Mouse (Mus musculus) CH12.LX (cell line): ENCODE results near the gene Eif4e. TPM values are rescaled to one million over a fixed set of nuclear protein-coding genes. Genes with fewer than 3 reads are reported as not detected.

Experiments used
- DNase-seq: peaks from one replicate; pipeline ENCODE4 v3.0.0-alpha.2; 2013; ENCODE audit errors: extremely low read depth
- H3K27ac ChIP-seq: 2 replicates; pipeline ENCODE4 v1.5.1; 2012; ENCODE audit warnings: low read depth, mild to moderate bottlenecking, control low read depth, moderate library complexity; ENCODE audit not compliant: insufficient read depth
- H3K27me3 ChIP-seq: replicated peaks from 2 replicates; pipeline ENCODE3; 2012; ENCODE audit warnings: inconsistent platforms
- H3K36me3 ChIP-seq, 2 experiments: replicated peaks in 1 of 2; 2 replicates each; pipeline versions ENCODE3 to v1.6.1; 2012; ENCODE audit warnings: inconsistent platforms in 1 of 2, low read length in 1 of 2, mild to moderate bottlenecking in 1 of 2, mixed read lengths in 1 of 2, moderate library complexity in 1 of 2; ENCODE audit not compliant: control insufficient read depth in 1 of 2, insufficient read depth in 1 of 2
- H3K4me1 ChIP-seq, 2 experiments: 2 replicates each; pipeline ENCODE4 v1.6.1; 2012; ENCODE audit warnings: inconsistent platforms in 1 of 2, moderate library complexity in 1 of 2; ENCODE audit not compliant: insufficient read depth in 2 of 2, control insufficient read depth in 1 of 2
- H3K4me2 ChIP-seq: 2 replicates; pipeline ENCODE4 v1.6.1; 2012; ENCODE audit warnings: low read depth, mild to moderate bottlenecking, control low read depth; ENCODE audit not compliant: poor library complexity, insufficient read depth, severe bottlenecking
- H3K4me3 ChIP-seq, 3 experiments: fragments of 150-350 bp in 1 of 3; sonication (generic) in 1 of 3; replicated peaks in 1 of 3; 2 replicates each; pipeline versions ENCODE3 to v1.5.1; 2011 to 2012; ENCODE audit warnings: low read depth in 2 of 3, low read length in 2 of 3, mild to moderate bottlenecking in 2 of 3, moderate library complexity in 2 of 3, control low read depth in 1 of 3, improper control_type of control experiment in 1 of 3, inconsistent platforms in 1 of 3, mixed read lengths in 1 of 3; ENCODE audit not compliant: poor library complexity in 1 of 3
- H3K79me2 ChIP-seq: replicated peaks from 2 replicates; pipeline ENCODE4 v1.6.1; 2012; ENCODE audit warnings: mild to moderate bottlenecking, moderate library complexity; ENCODE audit not compliant: control insufficient read depth, poor library complexity, insufficient read depth, severe bottlenecking; ENCODE audit errors: extremely low read depth
- H3K9ac ChIP-seq: 2 replicates; pipeline ENCODE4 v1.6.1; 2012; ENCODE audit warnings: low read depth, mild to moderate bottlenecking, control low read depth, moderate library complexity; ENCODE audit not compliant: insufficient read depth
- H3K9me3 ChIP-seq: replicated peaks from 2 replicates; pipeline ENCODE3; 2012; ENCODE audit warnings: low read length, inconsistent platforms, mixed read lengths
- CHD1 ChIP-seq: IDR thresholded peaks from 2 replicates; pipeline ENCODE4 v1.6.1; 2012; ENCODE audit warnings: low read depth, low read length, improper control_type of control experiment, inconsistent platforms
- CHD2 ChIP-seq: IDR thresholded peaks from 2 replicates; pipeline ENCODE4 v1.6.1; 2011; ENCODE audit warnings: low read length, improper control_type of control experiment
- CTCF ChIP-seq, 2 experiments: IDR thresholded peaks in 1 of 2; conservative IDR thresholded peaks in 1 of 2; 2 replicates each; pipeline ENCODE4 v1.5.1; 2011 to 2012; ENCODE audit warnings: low read depth in 2 of 2, low read length in 2 of 2, improper control_type of control experiment in 1 of 2, inconsistent platforms in 1 of 2, mild to moderate bottlenecking in 1 of 2, moderate library complexity in 1 of 2
- E2F4 ChIP-seq: IDR thresholded peaks from 2 replicates; pipeline ENCODE4 v1.6.1; 2011; ENCODE audit warnings: low read depth, low read length, improper control_type of control experiment; ENCODE audit not compliant: insufficient replicate concordance
- GABPA ChIP-seq: IDR thresholded peaks from 2 replicates; pipeline ENCODE4 v1.6.1; 2012; ENCODE audit warnings: low read depth, low read length, improper control_type of control experiment, inconsistent platforms; ENCODE audit not compliant: insufficient replicate concordance
- HCFC1 ChIP-seq: IDR thresholded peaks from 2 replicates; pipeline ENCODE4 v1.6.1; 2012; ENCODE audit warnings: low read depth, mild to moderate bottlenecking, inconsistent platforms, low read length, improper control_type of control experiment
- JUND ChIP-seq: conservative IDR thresholded peaks from 2 replicates; pipeline ENCODE4 v1.6.1; 2011; ENCODE audit warnings: low read depth, low read length, improper control_type of control experiment
- KAT2A ChIP-seq: IDR thresholded peaks from 2 replicates; pipeline ENCODE4 v1.6.1; 2012; ENCODE audit warnings: low read length, improper control_type of control experiment, inconsistent platforms; ENCODE audit not compliant: insufficient replicate concordance
- MAX ChIP-seq: IDR thresholded peaks from 2 replicates; pipeline ENCODE4 v1.6.1; 2011; ENCODE audit warnings: low read length, improper control_type of control experiment
- MAZ ChIP-seq: IDR thresholded peaks from 2 replicates; pipeline ENCODE4 v1.6.1; 2012; ENCODE audit warnings: low read depth, mild to moderate bottlenecking, inconsistent platforms, low read length, improper control_type of control experiment, moderate library complexity
- NELFE ChIP-seq: IDR thresholded peaks from 2 replicates; pipeline ENCODE4 v1.6.1; 2011; ENCODE audit warnings: low read depth, low read length, improper control_type of control experiment
- NRF1 ChIP-seq: IDR thresholded peaks from 2 replicates; pipeline ENCODE4 v1.6.1; 2014; ENCODE audit warnings: low read depth, mild to moderate bottlenecking, inconsistent platforms, low read length, improper control_type of control experiment, moderate library complexity
- PAX5 ChIP-seq: IDR thresholded peaks from 2 replicates; pipeline ENCODE4 v1.6.1; 2012; ENCODE audit warnings: low read length, inconsistent platforms, mixed read lengths
- POLR2A ChIP-seq: IDR thresholded peaks from 2 replicates; pipeline ENCODE4 v1.6.1; 2011; ENCODE audit warnings: low read depth, mild to moderate bottlenecking, improper control_type of control experiment, low read length
- RCOR1 ChIP-seq: conservative IDR thresholded peaks from 2 replicates; pipeline ENCODE4 v1.6.1; 2012; ENCODE audit warnings: low read depth, mild to moderate bottlenecking, inconsistent platforms, low read length, improper control_type of control experiment
- SMC3 ChIP-seq: IDR thresholded peaks from 2 replicates; pipeline ENCODE4 v1.6.1; 2011; ENCODE audit warnings: low read depth, low read length, improper control_type of control experiment
- TCF12 ChIP-seq: IDR thresholded peaks from 2 replicates; pipeline ENCODE4 v1.6.1; 2014; ENCODE audit warnings: low read depth, mild to moderate bottlenecking, inconsistent platforms, low read length, improper control_type of control experiment
- USF1 ChIP-seq: IDR thresholded peaks from 2 replicates; pipeline ENCODE4 v1.6.1; 2014; ENCODE audit warnings: low read depth, mild to moderate bottlenecking, inconsistent platforms, low read length, improper control_type of control experiment
- ZC3H11A ChIP-seq: IDR thresholded peaks from 2 replicates; pipeline ENCODE4 v1.6.1; 2012; ENCODE audit warnings: low read depth, mild to moderate bottlenecking, inconsistent platforms, low read length, improper control_type of control experiment
- dilution Hi-C: fragments of 300-500 bp; cut with MboI; formaldehyde crosslinking; loops from 2 replicates; pipeline ENCODE4 v1.14.3; 2020; ENCODE audit warnings: low sequenced_read_pairs; ENCODE audit not compliant: extremely low pct_unique_long_range_greater_than_20kb, extremely low pct_ligation_motif_present
- in situ Hi-C: fragments of 300-500 bp; cut with MboI; formaldehyde crosslinking; loops from 3 replicates; pipeline ENCODE4 v1.14.3; 2019; ENCODE audit warnings: low sequenced_read_pairs, low pct_ligation_motif_present, low pct_unique_long_range_greater_than_20kb, mixed read lengths
- polyA plus RNA-seq: library from polyadenylated mRNA; unstranded; fragments of >175 nt; gene quantifications from 2 replicates; pipeline ENCODE4 v1.2.1, GENCODE M21; 2012; ENCODE audit warnings: low read depth; ENCODE audit not compliant: insufficient read length
- total RNA-seq, 2 experiments: library from RNA; depleted of rRNA; stranded (reverse); fragments of 300-350 nt in 1 of 2; fragments of >200 nt in 1 of 2; gene quantifications; 2 replicates each; pipeline ENCODE4 v1.2.3; 2012 to 2014

Gene Eif4e
- total and polyA plus RNA-seq, 3 experiments, result 490 to 850 (median 590) TPM

GRCm38 (mm10) chr3:138499854-138500740, 25.9 kb upstream of the Eif4e start:
- Histone ChIP-seq H3K4me3 (no peak overlapping the region), H3K27me3 (peaks cover 2% of the 10 kb centered on the region), H3K9me3 (peaks cover 2% of the 10 kb centered on the region), H3K27ac (no peak overlapping the region), H3K4me2 (no peak overlapping the region), H3K36me3 (no peaks in the 10 kb centered on the region), H3K79me2 (no peaks in the 10 kb centered on the region), H3K9ac (no peak overlapping the region), H3K4me1 (peaks cover 8% of the 10 kb centered on the region in 2 experiments; a peak in 2 of 4 replicates)
- in situ Hi-C loops, result no loop called here
- DNase-seq, result no peak
- no peak for TF ChIP-seq USF1
- no peak for TF ChIP-seq KAT2A
- no peak for TF ChIP-seq CHD1
- no peak for TF ChIP-seq GABPA
- TF ChIP-seq ZC3H11A, result no peak
- no peak for TF ChIP-seq SMC3
- no peak for TF ChIP-seq TCF12
- TF ChIP-seq NELFE, result no peak
- no peak for TF ChIP-seq PAX5
- no peak for TF ChIP-seq POLR2A
- no peak for TF ChIP-seq CHD2
- TF ChIP-seq E2F4, result no peak
- TF ChIP-seq HCFC1, result no peak
- TF ChIP-seq JUND, result no peak
- TF ChIP-seq MAZ, result no peak
- TF ChIP-seq RCOR1, result no peak
- no peak for TF ChIP-seq NRF1
- no peak for TF ChIP-seq CTCF (conservative IDR thresholded peaks at IDR 0.05 in 1 of 2, IDR thresholded peaks at IDR 0.05 in 1 of 2; ENCODE audit: low read depth in 2 of 2, low read length in 2 of 2)
- TF ChIP-seq, all 38 proteins: peak for 0
- dilution Hi-C loops, result no loop called here

DNA sequence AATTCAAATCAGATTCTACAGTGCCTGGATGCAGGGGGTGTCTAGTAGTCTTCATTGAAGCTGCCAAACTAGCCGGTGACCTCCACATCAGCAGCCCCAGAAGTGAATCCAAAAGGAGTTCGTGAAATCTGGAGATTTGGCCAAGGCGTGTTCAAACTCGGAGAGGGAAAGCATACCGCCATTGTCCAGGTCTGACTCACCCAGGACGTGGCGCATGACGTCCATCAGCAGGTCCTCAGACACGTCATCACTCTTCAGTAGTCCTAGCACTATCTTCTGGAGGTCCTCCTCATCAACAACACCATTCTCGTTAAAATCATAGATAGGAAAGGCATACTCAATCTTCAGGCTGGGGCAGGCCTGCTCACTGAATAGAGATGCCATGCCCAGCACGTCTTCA, 22.2 kb upstream of the Eif4e start:
- no peak overlapping the region for H3K4me3 ChIP-seq
- in situ Hi-C loops (no loop called here), dilution Hi-C loops (no loop called here)
- no peak for DNase-seq
- no peak overlapping the region for H3K27ac ChIP-seq
- no peak overlapping the region for H3K4me2 ChIP-seq
- no peaks in the 10 kb centered on the region for H3K9me3 ChIP-seq
- H3K79me2 ChIP-seq, result no peaks in the 10 kb centered on the region
- no peak overlapping the region for H3K9ac ChIP-seq
- peaks cover 2 to 3% of the 10 kb centered on the region in 2 experiments; a peak in 2 of 4 replicates for H3K4me1 ChIP-seq
- no peaks in the 10 kb centered on the region for H3K36me3 ChIP-seq
- H3K27me3 ChIP-seq, result peaks cover 2% of the 10 kb centered on the region
- no peak for TF ChIP-seq HCFC1
- 0 out of 4 replicates have a peak, but pooled peaks of 1 of the 2 experiments have one; percentile 22 for TF ChIP-seq CTCF (conservative IDR thresholded peaks at IDR 0.05 in 1 of 2, IDR thresholded peaks at IDR 0.05 in 1 of 2; ENCODE audit: low read depth in 2 of 2, low read length in 2 of 2)
- no peak for TF ChIP-seq MAX
- TF ChIP-seq, all 38 proteins: peak for 1
